Mouse (Mus musculus) liver (tissue): Measurements from ENCODE around the gene Onecut1.
A peak's percentile ranks its signal among the peaks of the same experiment; 100 is the strongest.

Experiments used
- DNase-seq: peaks from one replicate; pipeline ENCODE4 v3.0.0-alpha.2; 2020; ENCODE audit warnings: mixed read lengths

The Onecut1 gene

GRCm38 (mm10) chr9:74862096-74862780 is 517 bp downstream of the Onecut1 start:
- DNase-seq: no peak

GRCm38 (mm10) chr9:74862783-74863654 is 1.3 kb downstream of the Onecut1 start:
- no peak for DNase-seq

GRCm38 (mm10) chr9:74863655-74864443 is 2.1 kb downstream of the Onecut1 start:
- no peak for DNase-seq

- no peak for DNase-seq
Measured at GRCm38 (mm10) chr9:74864471-74864870, 2.8 kb downstream of the Onecut1 start.

GRCm38 (mm10) chr9:74866596-74867313 is 5.0 kb downstream of the Onecut1 start:
- peak; percentile 41 for DNase-seq

- no peak for DNase-seq
Measured at GRCm38 (mm10) chr9:74867641-74868205, 6.0 kb downstream of the Onecut1 start.

GRCm38 (mm10) chr9:74868336-74868950 is 6.7 kb downstream of the Onecut1 start:
- DNase-seq: peak; percentile 53

- peak; percentile 60 for DNase-seq
Measured at GRCm38 (mm10) chr9:74870960-74871688, 9.4 kb downstream of the Onecut1 start.

- no peak for DNase-seq
Measured at GRCm38 (mm10) chr9:74876328-74876727, 14.6 kb downstream of the Onecut1 start.

- DNase-seq: no peak
Measured at GRCm38 (mm10) chr9:74877709-74878108, 16.0 kb downstream of the Onecut1 start.

GRCm38 (mm10) chr9:74887866-74888265 is 26.1 kb downstream of the Onecut1 start:
- no peak for DNase-seq

- no peak for DNase-seq
Measured at GRCm38 (mm10) chr9:74896742-74897141, 35.0 kb downstream of the Onecut1 start.

GRCm38 (mm10) chr9:74897375-74897982 is 35.8 kb downstream of the Onecut1 start:
- DNase-seq: no peak

GRCm38 (mm10) chr9:74900141-74900540 is 38.4 kb downstream of the Onecut1 start:
- DNase-seq: no peak

GRCm38 (mm10) chr9:74904866-74905508 is 43.3 kb downstream of the Onecut1 start:
- DNase-seq: peak; percentile 44

- DNase-seq: no peak
Measured at GRCm38 (mm10) chr9:74906951-74907350, 45.2 kb downstream of the Onecut1 start.

- DNase-seq: no peak
Measured at GRCm38 (mm10) chr9:74909245-74909644, 47.5 kb downstream of the Onecut1 start.

- DNase-seq: no peak
Measured at GRCm38 (mm10) chr9:74910226-74910759, 48.6 kb downstream of the Onecut1 start.

- DNase-seq: no peak
Measured at GRCm38 (mm10) chr9:74911430-74911829, 49.7 kb downstream of the Onecut1 start.

GRCm38 (mm10) chr9:74911919-74912318 is 50.2 kb downstream of the Onecut1 start:
- no peak for DNase-seq
